Mouse (Mus musculus): ENCODE measurements around the gene Ifnar1.

Gene Ifnar1

GRCm38 (mm10) chr16:91461066-91461638, 23.9 kb upstream of the Ifnar1 start:
- DNase-seq (ENCODE audit: low spot score in 2 of 2), result no peak

GRCm38 (mm10) chr16:91461773-91462181, 23.3 kb upstream of the Ifnar1 start:
- DNase-seq (ENCODE audit: low spot score in 2 of 2), result no peak

- no peak for DNase-seq (ENCODE audit: low spot score in 2 of 2)
These were observed 22.4 kb upstream of the Ifnar1 start for GRCm38 (mm10) chr16:91462644-91463043.

- DNase-seq (ENCODE audit: low spot score in 2 of 2), result no peak
These were observed 21.6 kb upstream of the Ifnar1 start for GRCm38 (mm10) chr16:91463400-91463799.

GRCm38 (mm10) chr16:91463836-91464400, 21.1 kb upstream of the Ifnar1 start:
- no peak for DNase-seq (ENCODE audit: low spot score in 2 of 2)

GRCm38 (mm10) chr16:91464594-91465504, 20.2 kb upstream of the Ifnar1 start:
- DNase-seq (ENCODE audit: low spot score in 2 of 2), result peak; percentile 85 to 92

GRCm38 (mm10) chr16:91465505-91466240, 19.4 kb upstream of the Ifnar1 start:
- DNase-seq (ENCODE audit: low spot score in 2 of 2), result no peak

GRCm38 (mm10) chr16:91466566-91466965, 18.5 kb upstream of the Ifnar1 start:
- no peak for DNase-seq (ENCODE audit: low spot score in 2 of 2)

- DNase-seq (ENCODE audit: low spot score in 2 of 2), result no peak
These were observed 14.6 kb upstream of the Ifnar1 start for GRCm38 (mm10) chr16:91470470-91470869.

- no peak for DNase-seq (ENCODE audit: low spot score in 2 of 2)
These were observed 13.6 kb upstream of the Ifnar1 start for GRCm38 (mm10) chr16:91471481-91471880.

- DNase-seq (ENCODE audit: low spot score in 2 of 2), result no peak
These were observed 9.3 kb upstream of the Ifnar1 start for GRCm38 (mm10) chr16:91475753-91476152.

- no peak for DNase-seq (ENCODE audit: low spot score in 2 of 2)
These were observed 7.0 kb upstream of the Ifnar1 start for GRCm38 (mm10) chr16:91478067-91478466.

GRCm38 (mm10) chr16:91480517-91480916, 4.5 kb upstream of the Ifnar1 start:
- DNase-seq (ENCODE audit: low spot score in 2 of 2), result no peak

GRCm38 (mm10) chr16:91484387-91484786, 651 bp upstream of the Ifnar1 start:
- no peak for DNase-seq (ENCODE audit: low spot score in 2 of 2)

- no peak for DNase-seq (ENCODE audit: low spot score in 2 of 2)
These were observed 803 bp downstream of the Ifnar1 start for GRCm38 (mm10) chr16:91485841-91486240.

GRCm38 (mm10) chr16:91488066-91488465, 3.0 kb downstream of the Ifnar1 start:
- DNase-seq (ENCODE audit: low spot score in 2 of 2), result no peak

GRCm38 (mm10) chr16:91490897-91491296, 5.9 kb downstream of the Ifnar1 start:
- no peak for DNase-seq (ENCODE audit: low spot score in 2 of 2)

- DNase-seq (ENCODE audit: low spot score in 2 of 2), result no peak
These were observed 6.4 kb downstream of the Ifnar1 start for GRCm38 (mm10) chr16:91491473-91491872.

GRCm38 (mm10) chr16:91495501-91495900, 10.5 kb downstream of the Ifnar1 start:
- no peak for DNase-seq (ENCODE audit: low spot score in 2 of 2)

- DNase-seq (ENCODE audit: low spot score in 2 of 2), result no peak
These were observed 11.2 kb downstream of the Ifnar1 start for GRCm38 (mm10) chr16:91496206-91496605.

GRCm38 (mm10) chr16:91496766-91497165, 11.7 kb downstream of the Ifnar1 start:
- DNase-seq (ENCODE audit: low spot score in 2 of 2), result no peak

GRCm38 (mm10) chr16:91498041-91498440, 13.0 kb downstream of the Ifnar1 start:
- no peak for DNase-seq (ENCODE audit: low spot score in 2 of 2)
